Mouse (Mus musculus) spleen, adult 2 months (tissue): Measurements from ENCODE around the gene BC048403.

Experiments used
- CTCF ChIP-seq: fragments of 200-500 bp; IDR thresholded peaks from 2 replicates; pipeline ENCODE4 v1.5.1; 2011; ENCODE audit warnings: mild to moderate bottlenecking, inconsistent platforms; ENCODE audit not compliant: insufficient read depth, insufficient read length, insufficient replicate concordance; ENCODE audit errors: extremely low read depth
- POLR2A ChIP-seq: fragments of 200-500 bp; IDR thresholded peaks from 2 replicates; pipeline ENCODE4 v1.6.1; 2011; ENCODE audit warnings: low read depth, low read length, inconsistent platforms

DNA sequence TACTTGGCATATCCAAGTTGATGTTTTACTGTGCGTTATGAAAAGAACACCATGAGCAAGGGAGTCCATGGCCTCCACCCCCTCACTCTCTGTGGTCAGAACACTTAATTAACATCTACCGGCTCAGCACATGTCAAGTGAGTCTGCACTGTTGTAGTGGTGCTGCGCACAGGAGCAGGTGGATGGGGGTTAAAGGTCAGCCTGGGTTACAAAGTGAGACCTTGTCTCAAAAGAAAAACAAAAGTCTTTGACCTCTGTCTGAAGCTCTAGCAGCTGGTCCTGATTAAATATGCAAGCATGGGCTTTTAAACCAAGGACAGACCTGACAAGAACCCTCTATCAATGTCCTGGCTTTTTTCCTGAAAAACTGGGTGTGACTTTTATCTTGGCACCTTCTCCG, 2.6 kb downstream of the BC048403 start:
- TF ChIP-seq CTCF (no peak), POLR2A (no peak)
